Mouse (Mus musculus) thymus, adult 2 months (tissue): Measurements from ENCODE around the gene Olfr718-ps1. TPM values are rescaled to one million over a fixed set of nuclear protein-coding genes. Genes with fewer than 3 reads are reported as not detected.

Source experiments
- DNase-seq: peaks from one replicate; pipeline ENCODE4 v3.0.0; 2021
- H3K27ac ChIP-seq: fragments of 200-500 bp; 2 replicates; pipeline ENCODE4 v1.5.1; 2012; ENCODE audit warnings: low read length, control low read depth; ENCODE audit not compliant: control insufficient read depth, insufficient read depth
- H3K27me3 ChIP-seq: fragments of 200-500 bp; 2 replicates; pipeline ENCODE4 v1.6.1; 2012; ENCODE audit warnings: mild to moderate bottlenecking, low read length, moderate library complexity, mixed read lengths; ENCODE audit not compliant: control insufficient read depth, insufficient read depth
- H3K36me3 ChIP-seq: fragments of 200-500 bp; 2 replicates; pipeline ENCODE4 v1.6.1; 2012; ENCODE audit warnings: mild to moderate bottlenecking, low read length, moderate library complexity; ENCODE audit not compliant: control insufficient read depth, insufficient read depth
- H3K4me1 ChIP-seq: fragments of 200-500 bp; replicated peaks from 2 replicates; pipeline ENCODE4 v1.6.1; 2012; ENCODE audit warnings: low read length; ENCODE audit not compliant: control insufficient read depth, insufficient read depth
- H3K4me3 ChIP-seq: fragments of 200-500 bp; 2 replicates; pipeline ENCODE4 v1.5.1; 2012; ENCODE audit warnings: mild to moderate bottlenecking, low read length, control low read depth, moderate library complexity; ENCODE audit not compliant: control insufficient read depth, insufficient read depth
- CTCF ChIP-seq: fragments of 200-500 bp; IDR thresholded peaks from 2 replicates; pipeline ENCODE4 v1.5.1; 2012; ENCODE audit warnings: mild to moderate bottlenecking, control low read depth, low read length, moderate library complexity, borderline replicate concordance; ENCODE audit not compliant: control insufficient read depth, poor library complexity, insufficient read depth; ENCODE audit errors: extremely low read depth
- POLR2A ChIP-seq: fragments of 200-500 bp; IDR thresholded peaks from 2 replicates; pipeline ENCODE4 v1.6.1; 2012; ENCODE audit warnings: mild to moderate bottlenecking, low read length, control low read depth, moderate library complexity; ENCODE audit not compliant: control insufficient read depth, poor library complexity, insufficient read depth; ENCODE audit errors: extremely low read depth
- WGBS: fragments of 180-500 bp; shearing (Covaris S2); methylation state at CpG from one replicate; pipeline ENCODE4 v1.1.7; 2018; 5-methylcytosine and 5-hydroxymethylcytosine counted together
- polyA plus RNA-seq: library from polyadenylated mRNA; depleted of rRNA; stranded (reverse); fragments of >200 nt; gene quantifications from 2 replicates; pipeline ENCODE4 v1.2.3, GENCODE M21; 2012

Gene Olfr718-ps1
- polyA plus RNA-seq, 1 experiment = not detected

GRCm38 (mm10) chr5:143122673-143123072 is 24.7 kb downstream of the Olfr718-ps1 start:
- H3K4me1 ChIP-seq = no peaks in the 10 kb centered on the region
- no peak for TF ChIP-seq CTCF
- TF ChIP-seq POLR2A = no peak
- no peaks in the 10 kb centered on the region; the same call in 1 of the 2 replicates for H3K27me3 ChIP-seq
- 82% methylated on average over 1 of the region's 1 CpGs for WGBS
- H3K36me3 ChIP-seq = no peaks in the 10 kb centered on the region
- H3K27ac ChIP-seq = no peak overlapping the region
- no peak for DNase-seq
- H3K4me3 ChIP-seq = no peak overlapping the region

GRCm38 (mm10) chr5:143122125-143122524 is 25.3 kb downstream of the Olfr718-ps1 start:
- WGBS = 74% methylated on average over 8 of the region's 8 CpGs
- H3K27me3 ChIP-seq = no peaks in the 10 kb centered on the region; the same call in 1 of the 2 replicates

GRCm38 (mm10) chr5:143112281-143113246 is 34.8 kb downstream of the Olfr718-ps1 start, which contains the start of gene Rnf216:
Rnf216 (minus strand) TSS chr5:143112994.
- WGBS = 1% methylated on average over 104 of the region's 110 CpGs
- H3K36me3 ChIP-seq = no peaks in the 10 kb centered on the region
- peaks cover 3% of the 10 kb centered on the region; the same call in 1 of the 2 replicates for H3K4me1 ChIP-seq
- H3K27ac ChIP-seq = no peak within 1 kb of the TSS
- TF ChIP-seq CTCF (peak; percentile 78; the same call in 1 of the 2 replicates), POLR2A (peak; percentile 48; the same call in 1 of the 2 replicates)
- no peaks in the 10 kb centered on the region; the same call in 1 of the 2 replicates for H3K27me3 ChIP-seq
- peak within 1 kb of the TSS; percentile 58 for H3K4me3 ChIP-seq
- DNase-seq = peak; percentile 76

More at GRCm38 (mm10) chr5:143122125-143122524, 25.3 kb downstream of the Olfr718-ps1 start:
- H3K36me3 ChIP-seq = no peaks in the 10 kb centered on the region
- DNase-seq = no peak
- H3K4me1 ChIP-seq = no peaks in the 10 kb centered on the region
- no peak overlapping the region for H3K27ac ChIP-seq
- H3K4me3 ChIP-seq = no peak overlapping the region
- no peak for TF ChIP-seq POLR2A
- no peak for TF ChIP-seq CTCF

- Histone ChIP-seq H3K36me3 (no peaks in the 10 kb centered on the region), H3K27me3 (no peaks in the 10 kb centered on the region), H3K4me3 (no peak overlapping the region), H3K4me1 (no peaks in the 10 kb centered on the region), H3K27ac (no peak overlapping the region)
- WGBS = 90% methylated on average over 3 of the region's 3 CpGs
- DNase-seq = no peak
- TF ChIP-seq CTCF (no peak), POLR2A (no peak)
These were observed 40.5 kb downstream of the Olfr718-ps1 start for GRCm38 (mm10) chr5:143106842-143107241.

GRCm38 (mm10) chr5:143103231-143103630 is 44.1 kb downstream of the Olfr718-ps1 start:
- 98% methylated on average over 2 of the region's 2 CpGs for WGBS
- H3K27ac ChIP-seq = no peak overlapping the region
- no peak overlapping the region for H3K4me3 ChIP-seq
- no peaks in the 10 kb centered on the region for H3K36me3 ChIP-seq
- DNase-seq = no peak
- no peaks in the 10 kb centered on the region for H3K27me3 ChIP-seq
- no peaks in the 10 kb centered on the region for H3K4me1 ChIP-seq
- TF ChIP-seq CTCF (no peak), POLR2A (no peak)

- Histone ChIP-seq H3K36me3 (no peaks in the 10 kb centered on the region), H3K27me3 (no peaks in the 10 kb centered on the region), H3K4me3 (no peak overlapping the region), H3K27ac (no peak overlapping the region), H3K4me1 (no peaks in the 10 kb centered on the region)
- TF ChIP-seq CTCF (no peak), POLR2A (no peak)
- DNase-seq = no peak
- 100% methylated on average over 1 of the region's 1 CpGs for WGBS
These were observed 45.8 kb downstream of the Olfr718-ps1 start for GRCm38 (mm10) chr5:143101626-143102025.
